Mouse (Mus musculus): ENCODE measurements at regions not wholly inside any gene's neighbourhood (a gene's known extent, or its start where the extent isn't known, plus 50 kb on each side); places are given as distances from the start of the nearest gene placed in this dataset.

GRCm38 (mm10) chr8:91866076-91866475, 64.2 kb upstream of the Irx3 start:
- no peak for DNase-seq

GRCm38 (mm10) chr8:91865361-91865760, 63.5 kb upstream of the Irx3 start:
- no peak for DNase-seq

- DNase-seq: no peak
Measured at GRCm38 (mm10) chr8:91863505-91863904, 61.6 kb upstream of the Irx3 start.

- no peak for DNase-seq
Measured at GRCm38 (mm10) chr8:91855881-91856280, 54.0 kb upstream of the Irx3 start.

- no peak for DNase-seq
Measured at GRCm38 (mm10) chr8:91854369-91854768, 52.5 kb upstream of the Irx3 start.

GRCm38 (mm10) chr8:91853803-91854202, 51.9 kb upstream of the Irx3 start:
- DNase-seq: no peak

GRCm38 (mm10) chr8:91853336-91853735, 51.5 kb upstream of the Irx3 start:
- no peak for DNase-seq

Measured in cerebellum, postnatal 14 days (tissue).